Mouse (Mus musculus) heart, adult 11 months (tissue): ENCODE data around the gene Pik3r5.

ENCODE experiments used
- DNase-seq: peaks from one replicate; pipeline ENCODE4 v3.0.0; 2022

The Pik3r5 gene

GRCm38 (mm10) chr11:68487720-68488119 is 55.8 kb downstream of the Pik3r5 start:
- DNase-seq, result peak; percentile 78

- DNase-seq, result peak; percentile 83
These were observed 56.4 kb downstream of the Pik3r5 start for GRCm38 (mm10) chr11:68488256-68488824.

GRCm38 (mm10) chr11:68489236-68489635 is 57.3 kb downstream of the Pik3r5 start:
- DNase-seq, result peak; percentile 50

- peak; percentile 85 for DNase-seq
These were observed 60.7 kb downstream of the Pik3r5 start for GRCm38 (mm10) chr11:68492592-68492991.

GRCm38 (mm10) chr11:68493760-68494159 is 61.8 kb downstream of the Pik3r5 start:
- DNase-seq, result no peak

- DNase-seq, result peak; percentile 96
These were observed 65.2 kb downstream of the Pik3r5 start for GRCm38 (mm10) chr11:68497081-68497480.

- DNase-seq, result peak; percentile 81
These were observed 66.6 kb downstream of the Pik3r5 start for GRCm38 (mm10) chr11:68498517-68498916.

GRCm38 (mm10) chr11:68498999-68499699 is 67.2 kb downstream of the Pik3r5 start:
- peak; percentile 83 for DNase-seq

- DNase-seq, result peak; percentile 96
These were observed 69.0 kb downstream of the Pik3r5 start for GRCm38 (mm10) chr11:68500949-68501350.

- DNase-seq, result no peak
These were observed 70.5 kb downstream of the Pik3r5 start for GRCm38 (mm10) chr11:68502408-68502807.

- DNase-seq, result peak; percentile 98
These were observed 71.1 kb downstream of the Pik3r5 start, which contains the start of gene Pik3r6 for GRCm38 (mm10) chr11:68502902-68503629. Gene Pik3r6, plus strand, starts transcription at chr11:68503019.

GRCm38 (mm10) chr11:68504913-68505312 is 73.0 kb downstream of the Pik3r5 start:
- peak; percentile 70 for DNase-seq

GRCm38 (mm10) chr11:68507246-68507645 is 75.3 kb downstream of the Pik3r5 start:
- peak; percentile 74 for DNase-seq

GRCm38 (mm10) chr11:68508619-68509018 is 76.7 kb downstream of the Pik3r5 start:
- no peak for DNase-seq

GRCm38 (mm10) chr11:68509194-68509593 is 77.3 kb downstream of the Pik3r5 start:
- DNase-seq, result no peak

- DNase-seq, result peak; percentile 89
These were observed 82.0 kb downstream of the Pik3r5 start for GRCm38 (mm10) chr11:68513969-68514368.

GRCm38 (mm10) chr11:68519362-68519761 is 87.4 kb downstream of the Pik3r5 start:
- DNase-seq, result no peak

GRCm38 (mm10) chr11:68519815-68520214 is 87.9 kb downstream of the Pik3r5 start:
- no peak for DNase-seq

- no peak for DNase-seq
These were observed 88.5 kb downstream of the Pik3r5 start for GRCm38 (mm10) chr11:68520439-68520838.

- no peak for DNase-seq
These were observed 89.4 kb downstream of the Pik3r5 start for GRCm38 (mm10) chr11:68521352-68521751.

GRCm38 (mm10) chr11:68526441-68526840 is 94.5 kb downstream of the Pik3r5 start:
- no peak for DNase-seq

GRCm38 (mm10) chr11:68531066-68531806 is 99.3 kb downstream of the Pik3r5 start:
- DNase-seq, result peak; percentile 92

- peak; percentile 88 for DNase-seq
These were observed 100.1 kb downstream of the Pik3r5 start for GRCm38 (mm10) chr11:68531941-68532535.
